Mouse (Mus musculus) megakaryocyte, embryonic 14.5 days (primary cell): ENCODE data around the gene Tldc2.

Experiments
- FLI1 ChIP-seq: IDR thresholded peaks from 2 replicates; pipeline ENCODE4 v1.6.1; 2012; ENCODE audit warnings: low read length, inconsistent platforms, mixed read lengths
- GATA1 ChIP-seq: IDR thresholded peaks from 3 replicates; pipeline ENCODE4 v1.6.1; 2012; ENCODE audit warnings: mixed read lengths, low read length, inconsistent platforms, borderline replicate concordance

GRCm38 (mm10) chr2:157130813-157131514, 44.1 kb downstream of the Tldc2 start:
- TF ChIP-seq GATA1 (no peak), FLI1 (no peak)
